Mouse (Mus musculus) CD4-positive naive resting alpha-beta T cell, adult 76 days (primary cell): ENCODE measurements around the gene Arfgef2. TPM values are rescaled to one million over a fixed set of nuclear protein-coding genes. Genes with fewer than 3 reads are reported as not detected.

Experiments used
- total RNA-seq: library from RNA; stranded (reverse); gene quantifications from one replicate; pipeline ENCODE4 v1.2.4, GENCODE M21; 2023

Gene Arfgef2
- total RNA-seq, result 51.8 TPM

GRCm38 (mm10) chr2:166805250-166806172, at the start of gene Arfgef2:
Gene Arfgef2, plus strand, starts transcription at chr2:166805588.

GRCm38 (mm10) chr2:166792355-166792754, 13.0 kb upstream of the Arfgef2 start, which contains the start of gene Trp53rkb:
Gene Trp53rkb, plus strand, starts transcription at chr2:166792531.

GRCm38 (mm10) chr2:166905711-166906522, 100.5 kb downstream of the Arfgef2 start, which contains the start of gene Cse1l:
Gene Cse1l, plus strand, starts transcription at chr2:166906040.

Other genes starting within 250 kb of the Arfgef2 start
- 170 TPM for gene Prex1, start 91.8 kb upstream of the Arfgef2 start, total RNA-seq
- 10.9 TPM for gene Trp53rkb, start 13.1 kb upstream of the Arfgef2 start, total RNA-seq
- 69.4 TPM for gene Cse1l, start 100.5 kb downstream of the Arfgef2 start, total RNA-seq
- 94.3 TPM for gene Stau1, start 190.7 kb downstream of the Arfgef2 start, total RNA-seq
- 99.9 TPM for gene Ddx27, start 209.6 kb downstream of the Arfgef2 start, total RNA-seq